Mouse (Mus musculus) midbrain, embryonic 14.5 days (tissue): ENCODE measurements around the gene Degs1. TPM values are rescaled to one million over a fixed set of nuclear protein-coding genes. Genes with fewer than 3 reads are reported as not detected.

Source experiments
- ATAC-seq: fragments of 200-750 bp; cut with Nextera tagmentation; 2 replicates; pipeline ENCODE4 v1.8.0; 2017; ENCODE audit warnings: moderate number of reproducible peaks, moderate library complexity; ENCODE audit not compliant: low FRiP score, low TSS enrichment
- DNase-seq: peaks from one replicate; pipeline ENCODE4 v3.0.0-alpha.2; 2015
- H3K27ac ChIP-seq: fragments of 300-500 bp; sonication (generic); replicated peaks from 2 replicates; pipeline ENCODE4 v1.5.1; 2014; ENCODE audit warnings: mild to moderate bottlenecking, low read depth, low read length, moderate library complexity
- H3K27me3 ChIP-seq: fragments of 300-500 bp; sonication (generic); 2 replicates; pipeline ENCODE4 v1.6.1; 2014; ENCODE audit warnings: low read length, control low read depth, mixed read lengths; ENCODE audit not compliant: control insufficient read depth, insufficient read depth
- H3K36me3 ChIP-seq: fragments of 300-500 bp; sonication (generic); 2 replicates; pipeline ENCODE4 v1.6.1; 2014; ENCODE audit warnings: low read length, control low read depth; ENCODE audit not compliant: control insufficient read depth, insufficient read depth
- H3K4me1 ChIP-seq: fragments of 300-500 bp; sonication (generic); 2 replicates; pipeline ENCODE4 v1.6.1; 2014; ENCODE audit warnings: mild to moderate bottlenecking, antibody characterized with exemption, low read length, control low read depth; ENCODE audit not compliant: control insufficient read depth, insufficient read depth
- H3K4me2 ChIP-seq: fragments of 300-500 bp; sonication (generic); 2 replicates; pipeline ENCODE4 v1.6.1; 2014; ENCODE audit warnings: mild to moderate bottlenecking, low read length, moderate library complexity
- H3K4me3 ChIP-seq: fragments of 300-500 bp; sonication (generic); replicated peaks from 2 replicates; pipeline ENCODE4 v1.5.1; 2014; ENCODE audit warnings: low read depth, low read length
- H3K9ac ChIP-seq: fragments of 300-500 bp; sonication (generic); replicated peaks from 2 replicates; pipeline ENCODE4 v1.6.1; 2014; ENCODE audit warnings: mild to moderate bottlenecking, low read length, moderate library complexity
- H3K9me3 ChIP-seq: fragments of 300-500 bp; sonication (generic); 2 replicates; pipeline ENCODE4 v1.6.1; 2016; ENCODE audit warnings: low read length, control low read depth, mixed read lengths; ENCODE audit not compliant: control insufficient read depth
- WGBS: fragments of 180-500 bp; shearing (Covaris S2); extraction: QIAGEN DNeasy Blood & Tissue Kit; methylation state at CpG from one replicate; pipeline ENCODE4 v1.1.7; 2014; 5-methylcytosine and 5-hydroxymethylcytosine counted together
- polyA plus RNA-seq: library from polyadenylated mRNA; unstranded; fragments of >200 nt; fragmentation: Nextera tagmentation; extraction: Ambion mirVana; gene quantifications from 2 replicates; pipeline ENCODE4 v1.2.1, GENCODE M21; 2014

Gene Degs1
- polyA plus RNA-seq, 1 experiment from 2014 or later = 76.8 TPM

GRCm38 (mm10) chr1:182227141-182227963 is 55.3 kb downstream of the Degs1 start:
- Histone ChIP-seq H3K36me3 (no peaks in the 10 kb centered on the region), H3K27ac (no peak overlapping the region), H3K4me3 (no peak overlapping the region), H3K9ac (no peak overlapping the region), H3K4me1 (no peaks in the 10 kb centered on the region), H3K4me2 (no peak overlapping the region), H3K9me3 (no peaks in the 10 kb centered on the region), H3K27me3 (no peaks in the 10 kb centered on the region)
- no peak for DNase-seq
- WGBS = 68% methylated on average over 12 of the region's 12 CpGs
- ATAC-seq = no peak

GRCm38 (mm10) chr1:182226261-182226660 is 56.3 kb downstream of the Degs1 start:
- Histone ChIP-seq H3K27ac (no peak overlapping the region), H3K4me3 (no peak overlapping the region), H3K27me3 (no peaks in the 10 kb centered on the region), H3K9me3 (no peaks in the 10 kb centered on the region), H3K4me2 (no peak overlapping the region), H3K9ac (no peak overlapping the region), H3K4me1 (no peaks in the 10 kb centered on the region), H3K36me3 (no peaks in the 10 kb centered on the region)
- DNase-seq = no peak
- 90% methylated on average over 9 of the region's 9 CpGs for WGBS
- ATAC-seq = no peak

Other genes with a start within 250 kb of the Degs1 start
- 151 and 155 TPM in 2 replicates for gene Srp9, start 158.1 kb downstream of the Degs1 start, polyA plus RNA-seq
- not detected in 2 replicates for gene Vmn1r1, start 118.3 kb downstream of the Degs1 start, polyA plus RNA-seq
- gene Fbxo28, start 58.8 kb upstream of the Degs1 start, polyA plus RNA-seq = 33.5 and 40.9 TPM in 2 replicates
- 13.9 and 25.5 TPM in 2 replicates for gene Trp53bp2, start 126.4 kb upstream of the Degs1 start, polyA plus RNA-seq
- 57.9 and 68.7 TPM in 2 replicates for gene Capn2, start 234.8 kb upstream of the Degs1 start, polyA plus RNA-seq